Mouse (Mus musculus): ENCODE data around the gene Casc3. TPM values are rescaled to one million over a fixed set of nuclear protein-coding genes. Genes with fewer than 3 reads are reported as not detected.
A peak's percentile ranks its signal among the peaks of the same experiment; 100 is the strongest.

Casc3 gene
- polyA plus RNA-seq, 1 experiment from 2014 or later = 65.5 TPM

- peak overlapping the region; percentile 99 for H3K27ac ChIP-seq (replicated peaks)
- peaks cover 37% of the 10 kb centered on the region for H3K4me1 ChIP-seq
- peak overlapping the region; percentile 99 for H3K9ac ChIP-seq (replicated peaks)
- WGBS = 0% methylated on average over 23 of the region's 30 CpGs
- H3K9me3 ChIP-seq = no peaks in the 10 kb centered on the region
- H3K36me3 ChIP-seq = peaks cover 7% of the 10 kb centered on the region
- peak; percentile 61 for ATAC-seq (ENCODE audit: low FRiP score, low read depth)
- H3K27me3 ChIP-seq = no peaks in the 10 kb centered on the region
- peak overlapping the region; percentile 85 for H3K4me3 ChIP-seq
- H3K4me2 ChIP-seq (replicated peaks) = peak overlapping the region; percentile 99
Observed at GRCm38 (mm10) chr11:98794469-98795014, 10.2 kb upstream of the Casc3 start.

- peak within 1 kb of the TSS; percentile 99 for H3K4me2 ChIP-seq (replicated peaks)
- peaks cover 13% of the 10 kb centered on the region for H3K36me3 ChIP-seq
- peak within 1 kb of the TSS; percentile 99 for H3K27ac ChIP-seq (replicated peaks)
- ATAC-seq (ENCODE audit: low FRiP score, low read depth) = peak; percentile 74
- H3K4me3 ChIP-seq = peak within 1 kb of the TSS; percentile 85
- H3K4me1 ChIP-seq = peaks cover 34% of the 10 kb centered on the region
- no peaks in the 10 kb centered on the region for H3K9me3 ChIP-seq
- peak within 1 kb of the TSS; percentile 99 for H3K9ac ChIP-seq (replicated peaks)
- no peaks in the 10 kb centered on the region for H3K27me3 ChIP-seq
- under 1% methylated on average over 60 of the region's 89 CpGs for whole genome bisulfite sequencing
Observed at GRCm38 (mm10) chr11:98795015-98795713, 9.5 kb upstream of the Casc3 start, which contains the start of gene Msl1. Gene Msl1 (plus strand): TSS chr11:98795516.

- Histone ChIP-seq H3K27ac (replicated peaks) (peak overlapping the region; percentile 99), H3K4me2 (replicated peaks) (peak overlapping the region; percentile 99), H3K9ac (replicated peaks) (peak overlapping the region; percentile 99), H3K4me3 (peak overlapping the region; percentile 85), H3K36me3 (peaks cover 20% of the 10 kb centered on the region), H3K9me3 (no peaks in the 10 kb centered on the region), H3K4me1 (peaks cover 34% of the 10 kb centered on the region), H3K27me3 (no peaks in the 10 kb centered on the region)
- under 1% methylated on average over 59 of the region's 74 CpGs for WGBS
- peak; percentile 64 for ATAC-seq (ENCODE audit: low FRiP score, low read depth)
Observed at GRCm38 (mm10) chr11:98795714-98796514, 8.8 kb upstream of the Casc3 start.

- Histone ChIP-seq H3K27me3 (no peaks in the 10 kb centered on the region), H3K4me3 (peak overlapping the region; percentile 85), H3K9ac (replicated peaks) (peak overlapping the region; percentile 99), H3K36me3 (peaks cover 28% of the 10 kb centered on the region), H3K9me3 (no peaks in the 10 kb centered on the region), H3K4me1 (peaks cover 34% of the 10 kb centered on the region), H3K27ac (replicated peaks) (peak overlapping the region; percentile 99), H3K4me2 (replicated peaks) (peak overlapping the region; percentile 99)
- WGBS = 4% methylated on average over 23 of the region's 23 CpGs
- peak; percentile 38 for ATAC-seq (ENCODE audit: low FRiP score, low read depth)
Observed at GRCm38 (mm10) chr11:98796515-98797216, 8.0 kb upstream of the Casc3 start.

GRCm38 (mm10) chr11:98797306-98797705, 7.4 kb upstream of the Casc3 start:
- peak overlapping the region; percentile 85 for H3K4me3 ChIP-seq
- WGBS = 16% methylated on average over 5 of the region's 5 CpGs
- H3K27me3 ChIP-seq = no peaks in the 10 kb centered on the region
- H3K36me3 ChIP-seq = peaks cover 34% of the 10 kb centered on the region
- H3K27ac ChIP-seq (replicated peaks) = peak overlapping the region; percentile 42; the same call in 1 of the 2 replicates
- peak overlapping the region; percentile 99 for H3K4me2 ChIP-seq (replicated peaks)
- H3K9ac ChIP-seq (replicated peaks) = peak overlapping the region; percentile 99
- no peaks in the 10 kb centered on the region for H3K9me3 ChIP-seq
- no peak for ATAC-seq (ENCODE audit: low FRiP score, low read depth)
- H3K4me1 ChIP-seq = peaks cover 33% of the 10 kb centered on the region

GRCm38 (mm10) chr11:98797909-98798308, 6.8 kb upstream of the Casc3 start:
- peak overlapping the region; percentile 99 for H3K4me2 ChIP-seq (replicated peaks)
- peak overlapping the region; percentile 99 for H3K9ac ChIP-seq (replicated peaks)
- no peaks in the 10 kb centered on the region for H3K9me3 ChIP-seq
- ATAC-seq (ENCODE audit: low FRiP score, low read depth) = no peak
- no peaks in the 10 kb centered on the region for H3K27me3 ChIP-seq
- 51% methylated on average over 4 of the region's 4 CpGs for WGBS
- H3K4me1 ChIP-seq = peaks cover 28% of the 10 kb centered on the region
- H3K27ac ChIP-seq (replicated peaks) = peak overlapping the region; percentile 42; the same call in 1 of the 2 replicates
- H3K4me3 ChIP-seq = peak overlapping the region; percentile 85
- peaks cover 40% of the 10 kb centered on the region for H3K36me3 ChIP-seq

- no peaks in the 10 kb centered on the region for H3K27me3 ChIP-seq
- ATAC-seq (ENCODE audit: low FRiP score, low read depth) = no peak
- peaks cover 18% of the 10 kb centered on the region for H3K4me1 ChIP-seq
- H3K4me3 ChIP-seq = no peak overlapping the region
- peak overlapping the region; percentile 78 for H3K4me2 ChIP-seq (replicated peaks)
- peaks cover 65% of the 10 kb centered on the region for H3K36me3 ChIP-seq
- H3K9ac ChIP-seq (replicated peaks) = no peak overlapping the region
- 76% methylated on average over 2 of the region's 2 CpGs for WGBS
- H3K9me3 ChIP-seq = no peaks in the 10 kb centered on the region
- peak overlapping the region; percentile 98 for H3K27ac ChIP-seq (replicated peaks)
Observed at GRCm38 (mm10) chr11:98808417-98808816, 3.7 kb downstream of the Casc3 start.

- peak; percentile 98 for ATAC-seq (ENCODE audit: low FRiP score, low read depth)
- Histone ChIP-seq H3K36me3 (peaks cover 64% of the 10 kb centered on the region), H3K4me3 (peak overlapping the region; percentile 89), H3K27ac (replicated peaks) (peak overlapping the region; percentile 98), H3K9ac (replicated peaks) (peak overlapping the region; percentile 92), H3K27me3 (no peaks in the 10 kb centered on the region), H3K4me1 (peaks cover 18% of the 10 kb centered on the region), H3K9me3 (no peaks in the 10 kb centered on the region), H3K4me2 (replicated peaks) (peak overlapping the region; percentile 78)
- WGBS = under 1% methylated on average over 76 of the region's 84 CpGs
Observed at GRCm38 (mm10) chr11:98809457-98810290, 5.0 kb downstream of the Casc3 start.

- H3K27me3 ChIP-seq = no peaks in the 10 kb centered on the region
- WGBS = 82% methylated on average over 7 of the region's 7 CpGs
- peak overlapping the region; percentile 92 for H3K9ac ChIP-seq (replicated peaks)
- H3K36me3 ChIP-seq = peaks cover 64% of the 10 kb centered on the region
- peaks cover 18% of the 10 kb centered on the region for H3K4me1 ChIP-seq
- peak overlapping the region; percentile 78 for H3K4me2 ChIP-seq (replicated peaks)
- ATAC-seq (ENCODE audit: low FRiP score, low read depth) = no peak
- H3K9me3 ChIP-seq = no peaks in the 10 kb centered on the region
- peak overlapping the region; percentile 98; the same call in 1 of the 2 replicates for H3K27ac ChIP-seq (replicated peaks)
- peak overlapping the region; percentile 89 for H3K4me3 ChIP-seq
Observed at GRCm38 (mm10) chr11:98810686-98811085, 6.0 kb downstream of the Casc3 start.

- H3K9me3 ChIP-seq = no peaks in the 10 kb centered on the region
- H3K27ac ChIP-seq (replicated peaks) = no peak overlapping the region
- no peak overlapping the region for H3K9ac ChIP-seq (replicated peaks)
- peaks cover 92% of the 10 kb centered on the region for H3K36me3 ChIP-seq
- peaks cover 3% of the 10 kb centered on the region; the same call in 1 of the 2 replicates for H3K4me1 ChIP-seq
- no peaks in the 10 kb centered on the region for H3K27me3 ChIP-seq
- H3K4me2 ChIP-seq (replicated peaks) = no peak overlapping the region
- H3K4me3 ChIP-seq = no peak overlapping the region
- 90% methylated on average over 1 of the region's 1 CpGs for WGBS
- ATAC-seq (ENCODE audit: low FRiP score, low read depth) = no peak
Observed at GRCm38 (mm10) chr11:98816706-98817239, 12.1 kb downstream of the Casc3 start.

All from midbrain, embryonic 12.5 days (tissue).